Mouse (Mus musculus) G1E (cell line): ENCODE measurements around the gene Plekhg5. TPM values are rescaled to one million over a fixed set of nuclear protein-coding genes. Genes with fewer than 3 reads are reported as not detected.

ENCODE experiments used
- ATAC-seq: 2 replicates; pipeline ENCODE4 v1.8.0; 2016; ENCODE audit warnings: mild to moderate bottlenecking; ENCODE audit not compliant: insufficient number of reproducible peaks, poor library complexity, low FRiP score, severe bottlenecking; ENCODE audit errors: extremely low read depth
- DNase-seq: peaks from one replicate; pipeline ENCODE4 v3.0.0; 2012; ENCODE audit warnings: low spot score
- H3K27me3 ChIP-seq: 2 replicates; pipeline ENCODE4 v1.6.1; 2012; ENCODE audit warnings: mild to moderate bottlenecking, low read length, inconsistent platforms; ENCODE audit not compliant: insufficient read depth
- H3K36me3 ChIP-seq: replicated peaks from 2 replicates; pipeline ENCODE3; 2012; ENCODE audit warnings: mild to moderate bottlenecking, inconsistent platforms
- H3K4me1 ChIP-seq: 2 replicates; pipeline ENCODE4 v1.6.1; 2012; ENCODE audit warnings: low read depth, low read length, inconsistent platforms, mixed read lengths; ENCODE audit not compliant: insufficient read depth
- H3K4me3 ChIP-seq: 2 replicates; pipeline ENCODE4 v1.5.1; 2012; ENCODE audit warnings: low read depth, mild to moderate bottlenecking, inconsistent platforms, low read length, moderate library complexity, mixed read lengths
- H3K9me3 ChIP-seq: replicated peaks from 2 replicates; pipeline ENCODE4 v1.6.1; 2012; ENCODE audit warnings: inconsistent platforms
- CTCF ChIP-seq: IDR thresholded peaks from 2 replicates; pipeline ENCODE4 v1.5.1; 2012; ENCODE audit warnings: low read depth, low read length, inconsistent platforms, mixed read lengths
- GATA1 ChIP-seq: IDR thresholded peaks from 2 replicates; pipeline ENCODE4 v1.6.1; 2012; ENCODE audit warnings: borderline replicate concordance, low read length, inconsistent platforms, mixed read lengths
- GATA2 ChIP-seq: IDR thresholded peaks from 2 replicates; pipeline ENCODE4 v1.6.1; 2012; ENCODE audit warnings: low read depth, low read length, inconsistent platforms, borderline replicate concordance
- POLR2AphosphoS5 ChIP-seq: IDR thresholded peaks from 2 replicates; pipeline ENCODE4 v1.6.1; 2012; ENCODE audit warnings: low read depth, low read length, inconsistent platforms; ENCODE audit not compliant: insufficient replicate concordance
- TAL1 ChIP-seq: conservative IDR thresholded peaks from 2 replicates; pipeline ENCODE4 v1.6.1; 2012; ENCODE audit warnings: low read depth, low read length, inconsistent platforms, mixed read lengths
- polyA plus RNA-seq: library from polyadenylated mRNA; stranded (reverse); fragments of >175 nt; gene quantifications from 2 replicates; pipeline ENCODE4 v1.2.3, GENCODE M21; 2012
- total RNA-seq, 2 experiments: library from RNA; stranded (forward) in 1 of 2; stranded (reverse) in 1 of 2; fragments of 200-1000 nt in 1 of 2; fragments of >200 nt in 1 of 2; fragmentation: Nextera tagmentation in 1 of 2; gene quantifications; 2 replicates each; pipeline ENCODE4 v1.2.3; 2014 to 2017

Plekhg5 gene
- total and polyA plus RNA-seq, 3 experiments = 1.7 to 4.0 (median 3.9) TPM

DNA sequence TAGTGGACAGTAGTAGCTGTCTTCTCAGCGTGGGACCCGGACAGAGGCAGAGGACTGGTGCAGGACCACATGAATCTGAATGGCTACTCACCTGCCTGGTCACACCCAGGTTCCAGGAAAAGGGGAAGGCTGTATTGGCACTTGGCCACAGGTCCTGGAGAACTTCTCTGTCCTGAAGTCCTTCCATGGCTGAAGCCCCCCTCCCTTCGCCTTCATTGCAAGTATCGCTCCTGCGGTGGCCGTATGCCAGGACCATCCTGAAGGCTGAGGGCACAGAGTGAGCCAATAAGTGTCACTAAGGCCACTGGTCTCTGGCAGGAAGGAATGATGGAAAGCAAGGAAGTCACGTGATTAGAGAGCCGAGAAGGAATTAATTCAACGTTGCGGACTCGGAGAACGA lies 21.9 kb downstream of the Plekhg5 start:
- no peak for DNase-seq
- ATAC-seq = no peak
- H3K27me3 ChIP-seq = peaks cover 13% of the 10 kb centered on the region; the same call in 1 of the 2 replicates
- no peaks in the 10 kb centered on the region for H3K9me3 ChIP-seq
- H3K4me1 ChIP-seq = peaks cover 37% of the 10 kb centered on the region
- TF ChIP-seq TAL1 (no peak), CTCF (no peak), GATA1 (no peak), POLR2AphosphoS5 (no peak), GATA2 (no peak)
- no peaks in the 10 kb centered on the region for H3K36me3 ChIP-seq
- no peak overlapping the region for H3K4me3 ChIP-seq

DNA sequence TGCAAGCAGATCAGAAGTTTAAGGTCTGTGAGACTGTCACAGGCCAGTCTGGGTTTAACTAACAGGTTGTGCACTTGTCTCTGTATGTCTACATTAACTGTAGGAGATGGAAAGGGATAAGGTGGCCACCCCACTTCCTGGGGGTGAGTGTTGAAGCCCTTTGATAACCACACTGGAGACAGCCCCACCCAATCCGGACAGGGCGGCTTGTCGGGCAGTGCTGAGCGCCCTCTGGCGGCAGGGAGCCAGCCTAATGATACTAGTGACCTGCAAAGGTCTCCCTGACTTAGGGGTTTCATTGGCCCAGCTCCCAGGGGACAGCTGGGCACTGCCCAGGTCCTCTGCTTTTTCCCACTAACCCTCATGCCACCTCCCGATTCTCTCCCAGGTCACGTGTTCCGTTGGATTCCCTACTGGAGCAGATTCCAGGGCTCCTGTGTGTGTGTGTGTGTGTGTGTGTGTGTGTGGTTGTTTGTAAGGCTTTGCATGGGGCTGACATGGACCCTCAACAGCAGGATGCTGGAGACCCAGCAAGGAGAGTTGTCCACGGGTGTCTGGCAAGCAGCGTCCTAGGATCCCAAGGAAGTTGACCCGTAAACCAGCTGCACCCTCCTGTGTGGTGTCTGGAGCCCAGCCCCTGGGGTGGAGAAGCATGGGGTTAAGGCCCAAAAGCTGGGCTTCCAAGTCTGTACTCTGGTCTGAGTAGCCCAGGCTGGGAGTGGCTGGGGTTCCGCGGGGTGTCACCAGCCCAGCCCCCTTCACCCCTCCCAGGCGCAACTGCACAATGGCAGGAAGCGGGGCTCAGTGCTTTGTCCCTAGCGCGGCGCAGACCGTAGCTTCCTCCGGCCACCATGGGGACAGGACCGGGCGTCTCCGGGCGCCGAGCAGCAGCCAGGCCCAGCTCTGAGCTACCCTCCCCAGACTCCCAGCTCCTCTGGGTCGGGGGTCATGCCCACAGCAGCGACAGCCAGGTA lies 23.9 kb downstream of the Plekhg5 start:
- H3K4me1 ChIP-seq = peaks cover 37% of the 10 kb centered on the region
- DNase-seq (peak; percentile 74), ATAC-seq (peak; percentile 84)
- no peaks in the 10 kb centered on the region for H3K9me3 ChIP-seq
- H3K27me3 ChIP-seq = peaks cover 10% of the 10 kb centered on the region; the same call in 1 of the 2 replicates
- TF ChIP-seq CTCF (peak; percentile 87), GATA2 (no peak), POLR2AphosphoS5 (no peak), GATA1 (no peak), TAL1 (no peak)
- no peaks in the 10 kb centered on the region for H3K36me3 ChIP-seq
- H3K4me3 ChIP-seq = no peak overlapping the region

DNA sequence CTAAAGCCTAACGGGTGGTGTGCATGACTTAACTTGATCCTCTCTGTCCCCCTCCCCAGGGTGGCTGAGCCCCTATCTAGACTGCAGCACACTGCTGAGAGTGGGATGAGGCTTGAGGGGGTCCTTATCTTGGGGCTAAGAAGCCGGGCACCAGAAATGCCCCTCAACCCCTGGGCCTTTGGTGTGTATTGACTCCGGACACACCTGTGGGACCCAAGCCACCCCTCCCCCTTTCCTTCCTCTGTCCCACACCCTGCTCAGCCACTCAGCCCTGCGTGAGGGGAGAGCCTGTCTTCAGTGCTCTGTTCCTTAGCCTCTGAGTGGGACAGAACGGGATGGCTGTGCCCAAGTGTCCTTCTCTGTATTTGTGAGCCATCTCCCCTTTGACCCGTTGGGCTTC lies 24.6 kb downstream of the Plekhg5 start:
- no peak for DNase-seq
- Histone ChIP-seq H3K4me1 (peaks cover 36% of the 10 kb centered on the region), H3K4me3 (no peak overlapping the region), H3K9me3 (no peaks in the 10 kb centered on the region), H3K27me3 (peaks cover 10% of the 10 kb centered on the region; the same call in 1 of the 2 replicates), H3K36me3 (no peaks in the 10 kb centered on the region)
- ATAC-seq = no peak
- no peak for TF ChIP-seq TAL1

DNA sequence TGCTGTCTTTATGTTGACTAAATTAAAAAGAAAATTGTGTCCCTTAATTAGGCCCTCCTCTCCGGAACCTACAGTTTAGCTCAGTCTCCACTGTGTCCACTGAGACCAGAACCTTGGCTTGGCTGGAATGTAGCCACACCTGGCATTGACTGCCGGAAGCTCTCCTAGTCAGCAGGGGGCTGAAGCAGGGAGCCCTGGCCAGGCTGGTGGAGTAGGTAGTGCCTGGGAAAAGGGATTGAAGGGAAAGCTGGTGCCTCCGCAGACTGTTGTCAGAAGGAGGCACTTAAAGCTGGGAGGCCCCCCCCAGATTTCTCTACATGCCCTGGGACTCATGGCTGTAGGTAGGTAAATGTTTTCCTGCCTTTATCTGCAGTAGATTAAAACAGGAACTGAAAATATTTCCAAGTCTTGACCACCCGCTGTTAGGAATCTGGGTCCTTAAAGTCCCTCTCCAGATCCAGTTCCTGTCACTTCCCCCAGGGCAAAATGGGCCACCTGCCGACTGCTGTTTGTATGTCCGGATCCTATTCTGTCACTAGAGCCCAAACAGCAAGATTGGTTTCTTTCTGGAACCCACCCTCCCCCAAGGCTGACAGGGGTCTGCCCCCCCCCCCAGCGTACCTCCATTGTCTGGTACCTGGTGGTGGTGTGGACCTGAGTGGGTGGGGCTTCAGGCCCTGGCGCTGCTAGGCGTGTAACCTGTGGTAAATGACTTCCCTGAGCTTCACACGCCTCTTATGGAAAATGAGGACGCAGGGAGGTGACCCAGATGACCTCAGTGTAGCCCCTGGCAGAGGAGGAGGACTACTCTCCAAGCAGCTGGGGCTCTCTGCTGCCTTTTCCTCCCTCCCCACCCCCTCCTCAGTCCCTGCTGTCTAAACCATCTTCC lies 25.9 kb downstream of the Plekhg5 start:
- H3K27me3 ChIP-seq = peaks cover 10% of the 10 kb centered on the region; the same call in 1 of the 2 replicates
- DNase-seq (no peak), ATAC-seq (no peak)
- H3K4me3 ChIP-seq = no peak overlapping the region
- H3K36me3 ChIP-seq = no peaks in the 10 kb centered on the region
- TF ChIP-seq CTCF (no peak), TAL1 (no peak), GATA1 (no peak), POLR2AphosphoS5 (no peak), GATA2 (no peak)
- H3K9me3 ChIP-seq = no peaks in the 10 kb centered on the region
- H3K4me1 ChIP-seq = peaks cover 25% of the 10 kb centered on the region

DNA sequence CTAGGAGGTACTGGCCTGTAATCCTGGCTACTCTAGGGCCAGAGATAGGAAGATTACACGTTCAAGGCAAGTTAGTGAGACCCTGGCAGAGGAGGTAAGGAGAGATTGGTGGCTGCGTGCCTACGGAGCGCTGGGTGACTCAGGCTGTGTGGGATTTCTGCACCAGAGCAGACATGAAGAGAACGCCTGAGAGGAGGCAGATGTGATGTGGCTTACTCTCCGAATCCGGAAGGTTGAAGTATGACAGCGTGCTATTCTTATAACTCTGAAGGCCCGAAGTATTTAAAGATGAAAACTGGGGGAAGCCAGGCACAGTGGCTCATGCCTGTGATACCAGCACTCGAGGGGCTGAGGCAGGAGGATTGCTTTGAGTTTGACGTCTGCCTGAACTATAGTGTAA lies 28.2 kb downstream of the Plekhg5 start:
- H3K36me3 ChIP-seq = peaks cover 9% of the 10 kb centered on the region
- TF ChIP-seq GATA2 (no peak), CTCF (no peak), GATA1 (no peak), TAL1 (no peak), POLR2AphosphoS5 (no peak)

DNA sequence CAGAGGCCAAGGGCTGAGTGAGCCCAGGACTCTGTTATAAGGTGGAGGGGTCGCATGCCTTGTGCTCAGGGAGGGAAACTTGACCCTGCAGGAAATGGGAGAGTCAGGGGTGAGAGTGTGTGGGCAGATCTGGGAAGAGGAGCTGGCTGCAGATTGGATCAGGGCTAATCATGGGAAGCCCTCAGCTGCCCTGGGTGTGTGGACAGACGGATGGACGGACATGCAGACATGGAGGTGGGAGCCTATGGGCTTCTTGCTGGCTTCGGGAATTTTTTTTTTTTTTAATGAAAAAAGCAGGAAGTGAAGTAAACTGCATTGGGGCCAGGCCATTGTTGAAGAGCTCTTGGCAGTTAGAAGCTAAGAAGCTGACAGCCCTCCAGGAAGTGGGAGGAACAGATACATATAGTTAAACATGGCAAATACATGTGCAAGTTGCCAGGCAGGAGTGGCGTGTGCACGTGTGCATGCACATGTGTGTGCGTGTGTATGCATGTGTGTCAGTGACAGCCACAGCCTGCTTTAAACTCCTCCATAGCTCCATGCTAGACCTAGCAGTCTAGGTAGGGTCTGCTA lies 28.9 kb downstream of the Plekhg5 start:
- DNase-seq = no peak
- Histone ChIP-seq H3K9me3 (no peaks in the 10 kb centered on the region), H3K4me3 (no peak overlapping the region; the same call in 1 of the 2 replicates), H3K4me1 (peaks cover 9% of the 10 kb centered on the region), H3K36me3 (peaks cover 9% of the 10 kb centered on the region), H3K27me3 (peaks cover 11% of the 10 kb centered on the region; the same call in 1 of the 2 replicates)
- TF ChIP-seq TAL1 = no peak
- no peak for ATAC-seq

More for the DNA sequence above, 28.2 kb downstream of the Plekhg5 start:
- ATAC-seq (no peak), DNase-seq (no peak)
- peaks cover 15% of the 10 kb centered on the region for H3K4me1 ChIP-seq
- peaks cover 11% of the 10 kb centered on the region; the same call in 1 of the 2 replicates for H3K27me3 ChIP-seq
- H3K9me3 ChIP-seq = no peaks in the 10 kb centered on the region
- H3K4me3 ChIP-seq = no peak overlapping the region
